Mouse (Mus musculus) c-Kit-positive CD71-positive TER-119-negative erythroid progenitor cells, embryonic 14.5 days (primary cell): ENCODE results near the gene Ccr1.

Experiments
- DNase-seq: peaks from one replicate; pipeline ENCODE4 v3.0.0-alpha.2; 2013; ENCODE audit warnings: low read depth

Gene Ccr1

GRCm38 (mm10) chr9:123953551-123953950 lies 14.9 kb downstream of the Ccr1 start:
- no peak for DNase-seq

GRCm38 (mm10) chr9:123951176-123951575 lies 17.3 kb downstream of the Ccr1 start:
- no peak for DNase-seq

DNA sequence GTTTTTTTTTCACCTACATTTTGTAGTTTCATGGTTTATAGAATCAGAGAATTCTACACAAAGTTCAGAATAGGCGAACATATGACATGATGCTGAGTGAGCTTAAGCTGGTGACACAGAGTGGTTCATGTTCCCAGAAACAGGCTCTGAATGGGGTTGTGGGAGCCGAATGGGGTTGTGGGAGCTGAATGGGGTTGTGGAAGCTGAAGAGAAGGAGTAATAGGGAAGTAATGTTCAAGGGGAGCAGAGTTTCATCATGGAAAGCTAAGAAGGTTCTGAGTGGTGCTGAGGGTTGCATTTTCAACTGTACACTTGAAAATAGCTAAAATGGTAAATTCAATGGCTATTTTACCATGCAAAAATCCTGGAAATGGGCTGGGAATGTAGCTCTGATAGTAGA lies 19.1 kb downstream of the Ccr1 start:
- no peak for DNase-seq

DNA sequence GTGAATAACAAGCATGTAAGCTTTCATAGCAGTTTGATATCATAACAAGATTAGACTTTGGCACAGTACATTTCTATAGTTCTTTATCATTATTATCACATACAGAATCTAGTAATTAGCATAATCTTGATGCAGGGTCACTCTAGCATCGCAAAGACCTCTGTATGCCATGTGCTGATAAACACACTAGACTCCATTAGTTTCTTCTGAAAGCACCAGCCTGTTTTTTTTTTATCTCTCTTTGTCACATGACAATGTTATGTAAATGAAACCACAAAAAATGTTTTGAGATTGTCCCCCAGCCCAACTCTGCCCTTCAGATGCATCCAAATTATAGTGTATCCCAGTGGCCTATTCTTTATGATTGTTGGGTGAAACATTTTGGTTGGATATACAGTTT lies 20.7 kb downstream of the Ccr1 start:
- DNase-seq: no peak

DNA sequence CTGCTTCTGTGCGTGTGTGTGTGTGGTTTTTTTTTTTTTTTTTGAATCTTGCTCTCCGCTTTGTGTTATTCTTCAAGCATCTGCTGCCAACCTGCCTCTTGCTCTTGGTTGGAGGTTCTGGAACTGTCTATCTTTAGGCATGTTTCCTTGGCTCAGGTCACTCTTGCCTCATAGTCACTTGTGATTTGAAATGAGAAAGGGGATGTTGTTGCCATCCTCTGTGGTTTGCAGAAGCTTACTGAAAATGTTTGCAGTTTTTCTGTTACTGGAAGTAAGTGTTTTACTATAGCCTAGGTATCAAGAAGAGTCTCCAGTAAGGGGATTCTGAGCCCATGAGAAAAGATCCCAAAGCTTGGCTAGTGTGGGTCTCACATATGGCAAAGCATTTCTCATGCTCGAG lies 26.5 kb downstream of the Ccr1 start:
- no peak for DNase-seq

DNA sequence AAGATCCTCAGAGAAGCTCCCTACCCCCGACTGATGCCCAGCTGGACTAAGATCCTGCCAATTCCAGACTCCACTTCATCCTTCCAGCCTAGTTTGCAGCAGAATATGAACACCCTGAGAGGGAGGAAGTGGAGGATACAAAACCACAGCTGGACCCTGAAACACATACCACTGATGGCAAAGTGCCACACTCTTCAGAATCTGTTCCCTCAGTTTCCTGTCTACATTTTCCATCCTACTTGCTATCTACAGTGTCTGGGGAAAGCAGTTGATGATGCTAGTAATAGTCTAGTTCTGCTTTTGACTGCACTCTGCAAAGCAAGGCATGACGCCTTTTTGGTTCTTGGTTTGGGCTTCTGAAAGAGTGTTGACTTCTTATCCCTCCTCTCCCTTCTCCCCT lies 27.2 kb downstream of the Ccr1 start:
- DNase-seq: no peak

GRCm38 (mm10) chr9:123940628-123941027 lies 27.9 kb downstream of the Ccr1 start:
- DNase-seq: no peak

DNA sequence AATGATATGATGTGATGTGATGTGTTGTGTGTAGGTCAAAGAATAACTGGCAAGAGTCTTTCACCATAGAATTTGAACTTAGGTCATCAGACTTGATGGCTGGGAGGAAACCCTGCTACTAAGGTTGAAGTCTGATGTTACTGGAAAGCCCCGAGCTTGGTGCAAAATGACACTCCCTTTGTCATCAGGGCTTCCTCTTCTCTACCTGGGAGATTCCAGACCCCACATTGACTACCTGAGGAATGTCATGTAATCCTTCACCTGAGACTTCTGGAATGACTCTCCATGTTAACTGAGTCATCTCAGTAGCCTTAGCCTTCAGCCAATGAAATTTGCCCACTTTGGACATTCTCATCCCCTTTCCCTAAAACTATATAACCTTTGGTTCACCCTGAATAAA lies 28.3 kb downstream of the Ccr1 start:
- DNase-seq: no peak

- no peak for DNase-seq
These were observed 30.5 kb downstream of the Ccr1 start for GRCm38 (mm10) chr9:123937989-123938388.

DNA sequence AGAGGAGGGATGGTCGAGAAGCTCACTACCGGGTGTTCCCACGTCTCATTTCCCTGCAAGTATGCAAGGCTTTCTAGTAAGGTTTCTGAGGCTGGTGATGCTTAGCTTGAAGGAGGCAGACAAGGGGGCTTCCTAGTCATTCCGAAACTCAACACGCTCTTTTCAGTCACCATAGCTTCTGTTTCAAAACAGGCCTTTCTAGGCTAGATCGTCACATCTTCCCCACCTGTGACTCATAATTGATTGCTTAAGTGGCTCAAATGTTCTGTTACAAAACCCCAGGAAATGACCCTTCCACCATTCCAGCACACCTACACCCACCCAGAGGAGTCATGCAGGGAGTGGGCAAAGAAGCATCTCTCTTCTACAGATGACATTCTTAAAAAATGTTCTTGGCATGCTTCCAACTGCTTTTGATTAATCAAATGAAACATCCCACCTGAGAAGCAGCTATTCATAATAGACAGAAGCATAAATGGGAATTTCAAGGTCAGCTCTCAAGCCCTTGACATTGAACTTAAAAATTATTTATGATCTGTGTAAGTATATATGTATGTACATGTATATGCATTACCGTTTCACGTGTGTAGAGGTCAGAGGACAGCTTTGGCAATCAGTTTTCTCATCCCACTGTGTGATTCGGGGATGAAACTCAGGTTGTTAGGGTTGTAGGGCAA lies 31.8 kb downstream of the Ccr1 start:
- DNase-seq: no peak

- DNase-seq: no peak
These were observed 32.7 kb downstream of the Ccr1 start for GRCm38 (mm10) chr9:123935776-123936175.

- DNase-seq: no peak
These were observed 33.1 kb downstream of the Ccr1 start for GRCm38 (mm10) chr9:123935346-123935745.

GRCm38 (mm10) chr9:123933716-123934445 lies 34.6 kb downstream of the Ccr1 start:
- no peak for DNase-seq

DNA sequence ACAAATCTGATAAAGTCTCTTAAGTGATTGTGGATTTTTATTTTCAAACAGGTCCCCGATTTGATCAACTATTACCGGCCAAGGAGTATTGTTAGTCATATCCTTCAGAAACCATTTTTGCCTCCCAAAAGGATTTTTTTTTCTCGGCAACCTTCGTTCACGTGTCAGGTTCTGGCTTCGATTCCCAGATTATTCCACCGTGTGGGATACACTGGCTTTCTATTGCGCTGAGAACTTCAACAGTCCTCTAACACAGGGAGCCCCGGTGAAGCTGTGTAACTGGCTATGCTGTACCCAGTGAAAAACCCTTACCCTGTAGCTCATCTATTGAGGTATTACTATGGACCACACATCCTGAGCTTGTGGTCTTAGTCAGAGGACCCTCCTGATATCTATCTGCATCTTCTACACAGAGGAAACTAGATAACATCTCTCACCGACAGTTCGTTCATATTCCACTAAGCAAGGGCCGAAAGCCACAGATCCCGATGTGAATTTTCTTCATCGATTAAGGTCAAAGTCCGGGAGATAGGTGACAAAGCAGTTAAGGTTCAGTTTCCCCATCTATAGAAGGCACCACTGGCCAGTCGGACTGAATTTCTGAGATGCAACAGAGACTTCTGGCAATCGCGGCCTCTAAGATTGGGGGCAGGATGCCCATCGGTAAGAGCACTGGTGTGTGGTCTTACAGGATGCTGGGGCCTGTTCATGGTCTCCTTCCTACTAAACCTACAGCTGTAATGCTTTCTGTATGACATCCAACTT lies 35.4 kb downstream of the Ccr1 start:
- DNase-seq: no peak

DNA sequence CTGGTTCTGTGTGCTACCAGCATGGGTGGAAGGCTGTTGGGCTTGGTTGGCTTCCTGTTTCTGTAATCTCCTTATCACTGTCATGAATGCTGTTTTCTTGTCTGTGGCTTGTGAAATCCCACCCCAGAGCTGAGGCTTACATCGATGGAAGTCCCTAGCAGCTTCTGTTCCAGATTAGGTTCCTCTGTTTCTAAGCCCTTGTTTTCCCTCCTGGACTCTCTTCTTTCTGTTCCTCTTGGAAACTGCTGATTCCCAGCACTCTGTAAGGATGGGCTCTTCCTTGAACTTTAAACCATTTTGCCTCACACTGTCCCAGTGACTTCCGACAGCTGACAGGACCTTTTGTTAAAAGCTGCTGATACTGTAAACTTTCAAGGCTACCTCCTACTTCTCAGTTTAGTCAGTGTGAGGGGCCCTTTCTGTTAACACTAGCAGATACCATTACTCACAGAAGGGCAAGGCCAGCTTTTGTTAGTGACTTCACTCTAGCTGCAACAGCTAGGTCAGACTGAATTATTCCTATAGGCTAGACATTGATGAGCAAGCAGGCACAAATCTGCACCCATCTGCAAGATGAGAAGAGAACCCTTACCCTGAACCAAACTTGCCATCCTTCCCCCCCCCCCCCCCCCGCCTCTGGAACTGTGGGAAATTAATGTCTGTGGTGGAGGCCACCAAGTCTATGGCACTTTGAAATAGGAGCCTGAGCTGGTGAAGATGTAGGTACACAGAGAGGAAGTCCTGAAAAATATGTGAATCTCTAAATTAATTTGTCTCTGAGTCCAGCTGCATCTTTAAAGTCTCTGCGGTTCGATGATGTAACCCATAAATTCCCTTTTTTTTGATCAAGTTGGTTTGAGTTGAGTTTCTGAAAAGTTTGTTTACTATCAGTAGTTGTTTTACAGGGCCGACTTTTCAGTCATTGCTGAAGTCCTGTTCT lies 36.5 kb downstream of the Ccr1 start:
- no peak for DNase-seq

GRCm38 (mm10) chr9:123930926-123931325 lies 37.6 kb downstream of the Ccr1 start:
- no peak for DNase-seq

DNA sequence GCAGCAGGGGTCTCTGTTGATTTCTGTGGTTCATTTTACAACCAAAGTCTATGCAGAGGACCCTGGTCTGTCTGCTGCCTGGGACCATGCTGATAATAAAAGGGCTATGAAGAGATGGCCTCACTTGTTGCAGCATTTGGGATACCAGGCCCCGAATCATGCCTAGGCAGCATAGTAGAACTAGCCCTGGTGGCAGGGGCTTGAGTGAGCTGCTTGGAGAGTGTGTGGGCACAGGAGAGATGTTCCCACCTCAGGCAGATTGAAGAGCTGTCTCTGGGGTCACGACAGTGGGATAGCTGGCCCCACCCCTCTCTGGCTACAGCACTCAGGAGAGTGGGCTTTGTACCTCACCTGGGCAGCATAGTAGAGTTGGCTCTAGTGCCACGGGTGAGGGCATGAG lies 38.0 kb downstream of the Ccr1 start:
- no peak for DNase-seq

DNA sequence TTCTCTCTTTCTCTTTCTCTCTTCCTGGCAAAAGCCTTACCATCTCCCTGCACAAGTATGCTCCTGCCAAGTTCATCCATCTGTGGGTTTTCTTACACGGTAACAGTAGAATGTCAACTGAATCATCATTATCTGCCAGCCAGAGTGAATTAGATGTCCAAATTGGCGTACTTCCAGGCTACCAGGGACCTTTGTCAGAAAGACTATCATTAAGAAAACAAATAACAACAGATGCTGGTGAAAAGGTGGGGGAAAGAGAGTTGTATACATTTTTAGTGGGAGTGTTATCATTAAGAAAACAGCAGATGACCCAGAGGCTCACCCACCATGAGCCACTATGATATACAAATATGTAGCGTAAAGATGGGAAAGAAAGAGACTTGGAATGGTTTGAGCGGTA lies 38.6 kb downstream of the Ccr1 start:
- DNase-seq: no peak

- no peak for DNase-seq
These were observed 39.7 kb downstream of the Ccr1 start for GRCm38 (mm10) chr9:123928759-123929246.

GRCm38 (mm10) chr9:123928118-123928758 lies 40.3 kb downstream of the Ccr1 start:
- no peak for DNase-seq

DNA sequence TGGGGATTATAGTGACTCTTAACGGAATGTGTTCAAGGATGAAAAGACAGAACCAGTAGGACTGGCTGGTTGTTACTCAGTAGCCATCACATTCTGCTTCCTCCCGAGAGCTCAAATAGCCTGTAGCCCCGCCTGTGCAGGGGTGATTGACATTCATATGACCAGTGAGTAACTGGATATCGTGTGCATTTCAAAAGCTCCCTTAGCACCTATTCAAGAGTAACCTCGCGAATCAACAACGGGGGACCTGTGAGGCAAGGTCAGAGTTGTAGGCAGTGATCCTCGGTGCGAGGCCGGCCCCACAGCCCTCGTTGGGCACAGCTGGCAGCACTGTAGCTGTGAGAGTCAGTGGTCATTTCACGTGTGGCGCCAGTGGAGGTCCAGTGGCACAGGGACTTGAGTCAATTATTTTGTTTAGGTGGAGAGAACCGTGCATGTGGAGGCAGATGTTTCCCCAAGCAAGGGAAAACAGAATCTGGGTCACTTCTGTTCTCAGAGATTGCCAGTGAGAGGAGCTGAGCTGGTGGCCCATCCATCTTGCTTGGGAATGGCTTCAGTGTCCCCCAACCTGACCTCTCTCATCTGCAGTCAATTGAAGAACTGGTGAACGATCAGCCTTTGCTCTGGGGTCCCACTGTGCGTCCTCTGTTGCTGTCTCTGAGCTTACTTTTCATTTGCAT lies 41.1 kb downstream of the Ccr1 start:
- DNase-seq: no peak
